Mouse (Mus musculus) limb, embryonic 10.5 days (tissue): ENCODE data around the gene Arhgap29. TPM values are rescaled to one million over a fixed set of nuclear protein-coding genes. Genes with fewer than 3 reads are reported as not detected.
A peak's percentile ranks its signal among the peaks of the same experiment; 100 is the strongest.

Experiments used
- DNase-seq: peaks from one replicate; pipeline ENCODE4 v3.0.0-alpha.2; 2017; ENCODE audit warnings: low spot score
- H3K27ac ChIP-seq: fragments of 300-500 bp; sonication (generic); 2 replicates; pipeline ENCODE4 v1.5.1; 2016; ENCODE audit warnings: mild to moderate bottlenecking
- H3K27me3 ChIP-seq: fragments of 300-500 bp; sonication (generic); 2 replicates; pipeline ENCODE4 v1.6.1; 2016; ENCODE audit warnings: low read depth, mild to moderate bottlenecking; ENCODE audit not compliant: poor library complexity, severe bottlenecking
- H3K36me3 ChIP-seq: fragments of 300-500 bp; sonication (generic); 2 replicates; pipeline ENCODE4 v1.6.1; 2016; ENCODE audit warnings: mild to moderate bottlenecking, moderate library complexity
- H3K4me1 ChIP-seq: fragments of 300-500 bp; sonication (generic); 2 replicates; pipeline ENCODE4 v1.6.1; 2016
- H3K4me3 ChIP-seq: fragments of 300-500 bp; sonication (generic); 2 replicates; pipeline ENCODE4 v1.5.1; 2016; ENCODE audit warnings: mild to moderate bottlenecking, moderate library complexity
- H3K9me3 ChIP-seq: fragments of 300-500 bp; sonication (generic); replicated peaks from 2 replicates; pipeline ENCODE4 v1.6.1; 2016; ENCODE audit warnings: mild to moderate bottlenecking
- WGBS: fragments of 180-500 bp; shearing (Covaris S2); methylation state at CpG from one replicate; pipeline ENCODE4 v1.1.7; 2016; 5-methylcytosine and 5-hydroxymethylcytosine counted together
- polyA plus RNA-seq: library from polyadenylated mRNA; unstranded; fragments of >200 nt; fragmentation: Nextera tagmentation; extraction: Ambion mirVana; gene quantifications from 2 replicates; pipeline ENCODE4 v1.2.1, GENCODE M21; 2016

Gene Arhgap29
- polyA plus RNA-seq, 1 experiment from 2014 or later = 39.7 TPM

GRCm38 (mm10) chr3:122033248-122033837 is 81.0 kb downstream of the Arhgap29 start:
- WGBS = 69% methylated on average over 9 of the region's 9 CpGs
- Histone ChIP-seq H3K36me3 (no peaks in the 10 kb centered on the region), H3K4me1 (peaks cover 19% of the 10 kb centered on the region), H3K9me3 (no peaks in the 10 kb centered on the region), H3K27me3 (no peaks in the 10 kb centered on the region), H3K4me3 (no peak overlapping the region), H3K27ac (peak overlapping the region; percentile 43; the same call in 1 of the 2 replicates)
- no peak for DNase-seq

DNA sequence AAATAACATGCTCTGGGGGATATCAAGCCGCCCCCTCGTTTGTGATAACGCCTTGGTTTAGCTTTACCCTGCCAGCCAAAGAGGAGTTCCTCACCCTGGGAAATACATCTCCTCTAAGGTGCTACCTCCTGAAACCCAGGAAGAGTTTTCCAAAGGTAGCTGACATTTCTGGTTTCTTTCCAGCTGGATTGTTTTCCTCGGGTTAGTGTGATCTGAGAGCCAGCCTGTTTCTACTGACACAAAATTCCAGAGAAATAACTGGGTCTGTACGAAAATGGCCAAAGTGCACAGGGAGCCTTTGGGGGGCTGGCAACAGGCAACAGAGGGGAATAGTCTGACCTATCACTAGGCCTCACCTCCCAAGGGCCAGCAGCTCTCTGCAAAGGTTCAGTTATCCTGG is 81.9 kb downstream of the Arhgap29 start:
- Histone ChIP-seq H3K36me3 (no peaks in the 10 kb centered on the region), H3K27ac (0 out of 2 replicates have a peak overlapping the region, but pooled peaks have one; percentile 36), H3K4me3 (no peak overlapping the region), H3K4me1 (peaks cover 19% of the 10 kb centered on the region), H3K9me3 (no peaks in the 10 kb centered on the region), H3K27me3 (no peaks in the 10 kb centered on the region)
- no peak for DNase-seq
- 88% methylated on average over 5 of the region's 5 CpGs for WGBS

DNA sequence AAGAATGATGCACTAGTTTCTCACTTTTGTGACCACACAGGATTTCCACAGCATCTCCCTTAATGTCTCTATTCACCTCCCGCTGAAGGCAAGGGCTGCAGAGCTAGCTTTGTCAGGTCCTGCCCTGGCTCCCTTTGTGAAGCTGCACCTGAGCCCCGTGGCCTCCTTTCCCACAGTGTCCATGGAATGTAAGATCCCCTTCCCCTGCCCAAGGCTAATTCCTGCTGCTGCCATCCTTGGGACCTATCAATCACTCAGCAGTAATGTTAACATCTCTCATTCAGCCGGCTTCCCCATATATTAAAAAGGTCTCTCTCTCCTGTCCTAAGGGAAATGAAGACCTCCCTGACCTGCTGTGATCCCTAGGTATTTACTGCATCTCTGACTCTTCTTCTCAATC is 82.8 kb downstream of the Arhgap29 start:
- 61% methylated on average over 3 of the region's 3 CpGs for WGBS
- H3K27ac ChIP-seq = no peak overlapping the region; the same call in 1 of the 2 replicates
- no peaks in the 10 kb centered on the region for H3K27me3 ChIP-seq
- no peak for DNase-seq
- no peaks in the 10 kb centered on the region for H3K36me3 ChIP-seq
- no peaks in the 10 kb centered on the region for H3K9me3 ChIP-seq
- H3K4me1 ChIP-seq = peaks cover 19% of the 10 kb centered on the region
- H3K4me3 ChIP-seq = no peak overlapping the region

- no peaks in the 10 kb centered on the region for H3K9me3 ChIP-seq
- H3K36me3 ChIP-seq = no peaks in the 10 kb centered on the region
- WGBS = 75% methylated on average over 6 of the region's 6 CpGs
- H3K4me3 ChIP-seq = no peak overlapping the region
- DNase-seq = no peak
- peaks cover 33% of the 10 kb centered on the region for H3K27me3 ChIP-seq
- H3K4me1 ChIP-seq = peaks cover 32% of the 10 kb centered on the region
- no peak overlapping the region for H3K27ac ChIP-seq
These were observed 88.2 kb downstream of the Arhgap29 start for GRCm38 (mm10) chr3:122040522-122040921.

- Histone ChIP-seq H3K27me3 (peaks cover 38% of the 10 kb centered on the region), H3K27ac (peak overlapping the region; percentile 86; the same call in 1 of the 2 replicates), H3K36me3 (no peaks in the 10 kb centered on the region), H3K4me3 (no peak overlapping the region), H3K4me1 (peaks cover 54% of the 10 kb centered on the region), H3K9me3 (no peaks in the 10 kb centered on the region)
- WGBS = 28% methylated on average over 8 of the region's 8 CpGs
- DNase-seq = no peak
These were observed 90.8 kb downstream of the Arhgap29 start for GRCm38 (mm10) chr3:122043102-122043501.

DNA sequence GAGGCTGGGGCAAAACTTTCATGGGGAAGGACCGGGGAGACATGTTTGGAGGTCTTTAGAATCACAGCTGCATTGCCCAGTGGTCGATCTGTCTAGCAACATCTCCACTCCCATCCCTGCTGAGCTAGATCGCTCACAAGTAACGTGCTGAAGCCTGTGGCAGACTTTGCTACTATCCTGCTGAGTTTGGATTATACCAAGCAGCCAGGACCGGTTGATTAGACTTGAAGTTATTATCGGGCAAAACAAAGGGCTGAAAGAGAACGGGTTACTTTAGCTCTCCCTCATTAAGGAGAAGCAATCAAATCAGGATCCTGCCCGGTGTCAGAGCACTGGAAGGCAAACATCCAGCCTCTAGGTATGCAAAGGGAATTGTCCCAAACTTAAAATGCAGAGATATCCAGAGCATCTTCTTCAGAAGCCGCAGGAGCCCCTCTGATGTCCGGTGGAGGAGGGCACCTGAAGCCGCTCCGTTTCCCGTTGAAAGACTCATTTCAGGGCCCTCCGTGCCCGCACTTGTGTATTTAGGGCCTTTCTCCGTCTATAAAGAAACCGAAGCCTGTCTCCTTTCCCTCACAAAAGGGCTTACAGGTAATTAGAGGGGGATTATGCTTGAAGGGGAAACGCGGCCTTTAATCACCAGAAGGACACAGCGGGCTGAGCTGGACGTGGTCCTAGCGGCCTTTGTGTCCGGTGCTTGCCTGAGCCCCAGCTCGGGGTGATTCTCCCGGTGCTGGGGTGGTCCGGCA is 91.6 kb downstream of the Arhgap29 start, which contains the start of gene Abca4:
Gene Abca4 (plus strand): TSS at position 645 of the 749 bp plus-strand sequence.
- Histone ChIP-seq H3K27me3 (peaks cover 38% of the 10 kb centered on the region), H3K4me3 (peak within 1 kb of the TSS; percentile 40)
- WGBS = 6% methylated on average over 26 of the region's 26 CpGs

DNA sequence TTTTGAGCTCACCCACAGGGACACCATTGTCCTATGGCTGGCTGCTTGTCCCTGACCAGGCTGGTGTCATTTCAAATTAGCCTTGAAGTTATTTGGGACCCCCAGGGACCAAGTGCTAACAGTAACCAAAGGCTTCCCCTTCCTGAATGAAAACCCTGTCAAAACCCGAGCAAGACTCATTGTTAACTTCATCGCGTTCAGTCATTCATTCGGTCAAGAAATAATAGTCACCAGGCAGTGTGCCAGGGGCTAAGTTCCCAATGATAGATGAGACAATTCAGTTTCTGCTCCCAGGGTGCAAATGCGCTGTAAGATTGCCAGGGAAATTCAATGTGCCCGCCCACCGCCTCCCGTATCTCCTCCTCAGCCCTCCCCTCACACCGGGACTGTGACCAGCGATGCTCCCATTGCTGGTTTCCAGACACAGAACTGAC is 93.9 kb downstream of the Arhgap29 start:
- no peaks in the 10 kb centered on the region for H3K9me3 ChIP-seq
- 34% methylated on average over 10 of the region's 10 CpGs for WGBS
- H3K27ac ChIP-seq = peak overlapping the region; percentile 90
- H3K4me1 ChIP-seq = peaks cover 70% of the 10 kb centered on the region
- peaks cover 38% of the 10 kb centered on the region for H3K27me3 ChIP-seq
- no peak overlapping the region for H3K4me3 ChIP-seq
- H3K36me3 ChIP-seq = no peaks in the 10 kb centered on the region
- DNase-seq = no peak

More for the DNA sequence above, 91.6 kb downstream of the Arhgap29 start, which contains the start of gene Abca4:
- Histone ChIP-seq H3K4me1 (peaks cover 63% of the 10 kb centered on the region), H3K27ac (peak within 1 kb of the TSS; percentile 90), H3K9me3 (no peaks in the 10 kb centered on the region), H3K36me3 (no peaks in the 10 kb centered on the region)
- DNase-seq = peak; percentile 63

- H3K36me3 ChIP-seq = no peaks in the 10 kb centered on the region
- peak overlapping the region; percentile 90 for H3K27ac ChIP-seq
- peaks cover 70% of the 10 kb centered on the region for H3K4me1 ChIP-seq
- no peak for DNase-seq
- H3K4me3 ChIP-seq = no peak overlapping the region
- no peaks in the 10 kb centered on the region for H3K9me3 ChIP-seq
- WGBS = 32% methylated on average over 7 of the region's 7 CpGs
- H3K27me3 ChIP-seq = peaks cover 35% of the 10 kb centered on the region
These were observed 95.1 kb downstream of the Arhgap29 start for GRCm38 (mm10) chr3:122047402-122047801.

DNA sequence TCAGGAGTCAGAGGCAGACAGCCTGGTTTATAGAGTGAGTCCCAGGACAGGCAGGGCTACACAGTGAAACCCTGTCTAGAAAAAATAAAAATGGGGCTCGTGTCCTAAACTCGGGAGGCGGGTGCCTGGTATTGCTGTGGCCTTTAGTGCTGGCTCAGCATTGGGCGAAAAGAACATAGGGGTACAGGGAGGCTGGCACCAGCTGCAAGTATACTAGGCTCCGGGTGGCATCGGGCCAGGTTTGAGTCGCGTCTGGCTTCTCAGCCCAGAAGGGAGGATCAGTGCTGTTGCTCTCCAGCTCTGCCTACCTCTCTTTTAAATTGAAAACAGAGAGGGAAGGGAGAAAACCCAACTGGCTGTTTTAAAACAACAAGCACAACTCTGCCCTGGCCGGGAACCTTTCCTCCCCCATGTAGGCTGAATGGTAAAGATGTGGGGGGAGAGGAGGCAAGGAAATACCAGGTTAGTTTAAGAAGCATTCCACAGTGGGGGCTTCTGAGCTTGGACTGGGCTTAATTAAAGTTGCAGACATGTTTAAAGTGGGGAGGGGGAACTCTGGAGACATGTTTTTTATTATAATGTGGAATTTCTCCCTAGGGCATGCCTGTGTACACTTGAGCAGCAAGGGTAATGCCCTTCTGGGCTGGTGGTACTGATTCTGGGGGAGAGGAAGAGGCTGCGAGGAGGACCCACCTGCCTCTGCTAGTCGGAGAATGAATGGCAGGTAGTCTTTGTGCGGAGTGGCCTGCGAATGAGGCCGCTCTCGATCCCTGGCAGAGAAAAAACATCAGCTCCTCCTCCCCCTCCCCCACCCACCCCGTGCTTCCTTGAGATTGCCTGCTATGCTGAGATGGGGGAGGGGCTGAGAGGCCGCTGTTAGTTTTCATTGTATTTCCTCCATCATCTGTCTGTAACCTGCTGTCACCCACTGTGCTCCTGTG is 95.8 kb downstream of the Arhgap29 start:
- no peaks in the 10 kb centered on the region for H3K9me3 ChIP-seq
- H3K27me3 ChIP-seq = peaks cover 29% of the 10 kb centered on the region
- peak overlapping the region; percentile 30 for H3K4me3 ChIP-seq
- WGBS = 20% methylated on average over 17 of the region's 17 CpGs
- peak overlapping the region; percentile 90 for H3K27ac ChIP-seq
- H3K36me3 ChIP-seq = no peaks in the 10 kb centered on the region
- H3K4me1 ChIP-seq = peaks cover 65% of the 10 kb centered on the region
- DNase-seq = peak; percentile 78

GRCm38 (mm10) chr3:122049158-122049557 is 96.8 kb downstream of the Arhgap29 start:
- Histone ChIP-seq H3K27me3 (peaks cover 19% of the 10 kb centered on the region), H3K9me3 (no peaks in the 10 kb centered on the region), H3K4me3 (peak overlapping the region; percentile 30; the same call in 1 of the 2 replicates), H3K4me1 (peaks cover 65% of the 10 kb centered on the region), H3K36me3 (no peaks in the 10 kb centered on the region), H3K27ac (peak overlapping the region; percentile 90)
- no peak for DNase-seq
- 44% methylated on average over 6 of the region's 6 CpGs for WGBS

DNA sequence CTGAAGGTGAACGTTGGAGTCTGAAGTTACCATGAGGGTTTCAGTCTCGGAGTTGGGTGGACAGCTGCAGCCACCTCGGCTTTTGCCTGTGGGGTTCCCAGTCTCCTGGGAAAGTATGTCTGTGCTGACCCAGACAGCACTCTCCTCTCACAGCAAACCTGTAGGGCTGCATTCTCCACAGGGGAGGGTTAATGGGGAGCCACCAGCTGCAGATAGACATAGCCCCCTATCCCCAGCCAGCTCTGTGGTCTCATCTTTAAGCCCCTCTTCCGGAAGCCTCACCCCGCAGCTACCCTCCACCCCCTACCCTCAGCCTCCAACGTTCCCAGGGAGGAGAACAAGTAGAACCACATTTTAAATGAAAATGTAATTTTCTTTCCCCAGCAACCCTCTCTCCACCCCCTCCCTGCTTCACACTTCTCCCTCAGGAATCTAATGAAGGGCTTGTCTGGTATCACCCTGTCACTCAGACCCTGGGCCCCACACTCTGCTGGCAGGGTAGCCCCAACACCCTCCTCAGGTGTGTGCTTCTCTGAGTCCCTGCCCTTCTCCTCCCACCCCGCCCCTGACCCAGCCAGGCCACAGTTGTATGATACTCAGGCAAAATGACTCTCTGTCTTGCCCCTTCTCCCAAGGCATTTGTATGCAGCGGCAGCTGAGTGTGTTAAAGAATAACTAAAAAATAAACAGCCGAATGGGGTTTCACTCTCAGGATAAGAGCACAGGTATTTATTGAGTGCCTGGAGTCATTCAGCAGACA is 106.3 kb downstream of the Arhgap29 start:
- Histone ChIP-seq H3K4me1 (peaks cover 25% of the 10 kb centered on the region), H3K27ac (peak overlapping the region; percentile 50), H3K9me3 (no peaks in the 10 kb centered on the region), H3K4me3 (no peak overlapping the region), H3K27me3 (no peaks in the 10 kb centered on the region), H3K36me3 (0 out of 2 replicates have a peak, but pooled peaks cover 2% of the 10 kb centered on the region)
- no peak for DNase-seq
- 53% methylated on average over 9 of the region's 9 CpGs for WGBS

DNA sequence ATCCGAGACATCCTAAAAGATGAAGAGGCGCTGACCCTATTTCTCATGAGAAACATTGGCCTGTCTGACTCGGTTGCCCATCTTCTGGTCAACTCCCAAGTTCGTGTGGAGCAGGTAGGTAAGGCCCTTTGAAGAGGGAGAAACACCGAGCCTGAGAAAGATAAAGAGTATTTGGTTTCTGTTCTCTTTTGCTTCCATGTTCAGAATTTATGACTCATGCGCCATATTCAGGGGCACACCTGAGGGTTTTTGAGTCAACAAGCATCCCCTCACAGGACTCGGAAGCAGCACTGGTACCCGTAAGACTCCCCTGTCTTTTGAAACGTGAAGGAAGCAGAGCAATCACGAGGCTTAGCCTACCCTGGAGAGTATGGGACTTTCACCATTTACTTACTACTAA is 110.2 kb downstream of the Arhgap29 start:
- WGBS = 88% methylated on average over 10 of the region's 10 CpGs
- Histone ChIP-seq H3K9me3 (no peaks in the 10 kb centered on the region), H3K4me3 (no peak overlapping the region), H3K27ac (no peak overlapping the region), H3K4me1 (peaks cover 18% of the 10 kb centered on the region), H3K36me3 (0 out of 2 replicates have a peak, but pooled peaks cover 2% of the 10 kb centered on the region), H3K27me3 (no peaks in the 10 kb centered on the region)
- DNase-seq = no peak
